Mouse (Mus musculus) ovary, adult 10 weeks (tissue): Measurements from ENCODE around the gene Eif4a3. TPM values are rescaled to one million over a fixed set of nuclear protein-coding genes. Genes with fewer than 3 reads are reported as not detected.

Experiments used
- polyA plus RNA-seq: library from polyadenylated mRNA; stranded (reverse); fragments of 350-450 nt; fragmentation: Illumina TruSeq; extraction: RNeasy Lipid Tissue Mini Kit (QIAGEN cat#74804); gene quantifications from one replicate; pipeline ENCODE4 v1.2.3, GENCODE M21; 2014

Gene Eif4a3
- polyA plus RNA-seq, result 62.7 TPM

GRCm38 (mm10) chr11:119299391-119300245, at the start of gene Eif4a3:
Gene Eif4a3 (minus strand): TSS chr11:119300089.

GRCm38 (mm10) chr11:119307658-119307867, 7.7 kb upstream of the Eif4a3 start, which contains the start of gene Card14:
Gene Card14 (plus strand): TSS chr11:119307768.

GRCm38 (mm10) chr11:119267768-119268556, 31.9 kb downstream of the Eif4a3 start, which contains the start of gene Gaa:
Gene Gaa (plus strand): TSS chr11:119267887.

Other genes with a start within 250 kb of the Eif4a3 start
- 8.6 TPM for gene Cbx4, start 213.9 kb downstream of the Eif4a3 start, polyA plus RNA-seq
- gene Tbc1d16, start 71.6 kb downstream of the Eif4a3 start, polyA plus RNA-seq, result 3.1 TPM
- gene Ccdc40, start 71.5 kb downstream of the Eif4a3 start, polyA plus RNA-seq, result 1.7 TPM
- gene Gaa, start 32.2 kb downstream of the Eif4a3 start, polyA plus RNA-seq, result 0.46 TPM
- not detected for gene Card14, start 7.7 kb upstream of the Eif4a3 start, polyA plus RNA-seq
- gene Sgsh, start 55.4 kb upstream of the Eif4a3 start, polyA plus RNA-seq, result 3.2 TPM
- 2.9 TPM for gene Slc26a11, start 55.5 kb upstream of the Eif4a3 start, polyA plus RNA-seq
- 102 TPM for gene Rnf213, start 93.0 kb upstream of the Eif4a3 start, polyA plus RNA-seq
- 0.34 TPM for gene Endov, start 191.3 kb upstream of the Eif4a3 start, polyA plus RNA-seq
- gene Nptx1, start 247.7 kb upstream of the Eif4a3 start, polyA plus RNA-seq, result 0.88 TPM